Mouse (Mus musculus) olfactory bulb, adult 2 months (tissue): Measurements from ENCODE around the gene Wnk4. TPM values are rescaled to one million over a fixed set of nuclear protein-coding genes. Genes with fewer than 3 reads are reported as not detected.

ENCODE experiments used
- H3K27ac ChIP-seq: fragments of 200-500 bp; 2 replicates; pipeline ENCODE4 v1.5.1; 2012; ENCODE audit warnings: low read depth, low read length; ENCODE audit not compliant: insufficient read depth
- H3K4me1 ChIP-seq: fragments of 200-500 bp; 2 replicates; pipeline ENCODE4 v1.6.1; 2012; ENCODE audit warnings: low read length; ENCODE audit not compliant: control insufficient read depth, insufficient read depth
- H3K4me3 ChIP-seq: fragments of 200-500 bp; 2 replicates; pipeline ENCODE4 v1.5.1; 2012; ENCODE audit warnings: mild to moderate bottlenecking, low read depth, low read length, moderate library complexity; ENCODE audit not compliant: insufficient read depth
- CTCF ChIP-seq: fragments of 200-500 bp; IDR thresholded peaks from 2 replicates; pipeline ENCODE4 v1.5.1; 2012; ENCODE audit warnings: low read depth, mild to moderate bottlenecking, low read length, moderate library complexity; ENCODE audit not compliant: insufficient read depth
- POLR2A ChIP-seq: fragments of 200-500 bp; IDR thresholded peaks from 2 replicates; pipeline ENCODE4 v1.6.1; 2012; ENCODE audit warnings: mild to moderate bottlenecking, low read depth, low read length, moderate library complexity; ENCODE audit not compliant: insufficient read depth
- WGBS: fragments of 180-500 bp; shearing (Covaris S2); methylation state at CpG from one replicate; pipeline ENCODE4 v1.1.7; 2018; 5-methylcytosine and 5-hydroxymethylcytosine counted together
- polyA plus RNA-seq: library from polyadenylated mRNA; stranded (reverse); fragments of >200 nt; gene quantifications from 2 replicates; pipeline ENCODE4 v1.2.4, GENCODE M21; 2012; ENCODE audit warnings: low replicate concordance; ENCODE audit not compliant: missing spikeins, insufficient read depth, insufficient read length

The Wnk4 gene
- polyA plus RNA-seq, 1 experiment = not detected

DNA sequence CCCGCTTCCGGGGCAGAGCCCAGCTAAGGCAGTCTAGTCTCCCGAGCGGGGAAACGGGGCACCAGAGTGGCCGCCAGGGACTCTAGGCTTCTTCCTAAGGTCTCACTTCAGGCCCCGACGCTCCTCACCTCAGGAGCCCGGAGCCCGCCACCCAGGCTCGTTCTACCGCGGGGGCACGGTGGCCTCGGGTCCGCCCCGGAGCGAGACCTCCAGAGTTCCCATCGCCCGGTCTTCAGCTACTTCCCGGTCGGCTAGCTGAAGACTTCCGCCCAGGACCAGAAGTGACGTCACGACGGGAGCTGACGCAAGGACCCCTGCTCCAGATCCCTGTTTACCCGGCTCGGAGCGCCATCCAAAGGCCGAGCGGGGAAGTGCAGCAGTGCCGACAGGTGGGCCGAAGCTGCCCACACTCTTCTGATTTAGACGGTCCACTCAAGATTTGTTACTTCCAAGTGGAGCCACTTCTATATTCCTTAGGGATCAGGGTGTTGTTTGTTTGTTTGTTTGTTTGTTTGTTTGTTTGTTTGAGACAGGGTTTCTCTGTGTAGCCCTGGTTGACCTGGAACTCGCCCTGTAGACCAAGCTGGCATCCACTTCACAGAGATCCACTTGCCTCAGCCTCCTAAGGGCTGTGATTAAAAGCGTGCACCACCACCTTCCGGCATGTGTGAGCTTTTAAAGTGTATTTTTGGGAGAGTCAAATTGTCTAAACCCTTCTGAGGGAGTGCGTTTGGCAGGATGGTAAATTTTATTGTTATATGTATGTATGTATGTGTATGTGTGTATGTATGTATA, 41.8 kb downstream of the Wnk4 start, which contains the start of gene Becn1:
TSS of gene Becn1 (minus strand) at position 283 of the 795 bp plus-strand sequence.
- Histone ChIP-seq H3K27ac (no peak within 1 kb of the TSS), H3K4me3 (peak within 1 kb of the TSS; percentile 72), H3K4me1 (peaks cover 5% of the 10 kb centered on the region; the same call in 1 of the 2 replicates)
- 5% methylated on average over 39 of the region's 39 CpGs for WGBS
- peak; percentile 87 for TF ChIP-seq CTCF
- peak; percentile 70 for TF ChIP-seq POLR2A

DNA sequence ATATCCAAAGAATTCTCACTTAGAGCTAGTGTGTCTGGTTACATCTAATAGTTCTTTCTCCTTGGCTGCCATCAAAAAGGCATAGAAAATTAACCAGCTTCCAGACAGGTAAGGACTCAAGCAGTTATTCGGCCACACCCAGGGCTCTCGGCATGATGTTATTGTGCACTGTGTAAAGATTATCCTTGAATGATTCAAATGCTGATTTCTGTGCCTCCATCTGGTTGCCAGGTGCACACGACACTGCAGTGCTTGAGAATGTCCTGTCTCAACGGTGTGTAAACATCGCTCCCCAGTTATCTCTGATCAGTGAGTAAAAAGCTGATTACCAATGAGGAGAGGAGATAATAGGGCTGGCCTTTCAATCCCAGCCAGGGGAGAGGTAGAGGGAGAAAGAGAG, 47.4 kb downstream of the Wnk4 start:
- WGBS = 46% methylated on average over 5 of the region's 5 CpGs

DNA sequence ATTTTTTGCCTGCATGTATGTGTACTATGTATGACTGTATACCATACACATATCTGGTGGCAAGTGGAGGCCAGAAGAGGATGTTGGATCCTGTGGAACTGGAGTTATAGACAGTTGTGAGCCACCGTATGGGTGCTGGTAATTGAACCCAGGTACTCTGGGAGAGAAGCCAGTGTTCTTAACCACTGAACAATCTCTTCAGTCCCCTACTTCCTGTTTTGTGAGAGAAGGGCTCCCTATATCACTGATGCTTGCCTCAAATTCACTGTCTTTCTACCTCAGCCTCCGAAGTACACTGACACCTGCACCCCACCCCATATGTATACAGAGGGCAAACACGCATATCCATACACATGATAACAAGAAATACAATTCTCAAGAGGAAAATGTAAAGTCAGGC, 50.7 kb downstream of the Wnk4 start:
- no peak overlapping the region for H3K27ac ChIP-seq
- 89% methylated on average over 3 of the region's 3 CpGs for WGBS
- TF ChIP-seq POLR2A = no peak
- TF ChIP-seq CTCF = no peak
- H3K4me1 ChIP-seq = no peaks in the 10 kb centered on the region
- H3K4me3 ChIP-seq = no peak overlapping the region

More for the DNA sequence above, 47.4 kb downstream of the Wnk4 start:
- TF ChIP-seq POLR2A (no peak), CTCF (no peak)
- Histone ChIP-seq H3K27ac (no peak overlapping the region), H3K4me3 (no peak overlapping the region), H3K4me1 (no peaks in the 10 kb centered on the region)

GRCm38 (mm10) chr11:101312150-101312549, 51.8 kb downstream of the Wnk4 start:
- no peak for TF ChIP-seq CTCF
- no peak for TF ChIP-seq POLR2A
- WGBS = 63% methylated on average over 3 of the region's 3 CpGs
- Histone ChIP-seq H3K4me3 (no peak overlapping the region), H3K4me1 (peaks cover 2% of the 10 kb centered on the region; the same call in 1 of the 2 replicates), H3K27ac (no peak overlapping the region)

DNA sequence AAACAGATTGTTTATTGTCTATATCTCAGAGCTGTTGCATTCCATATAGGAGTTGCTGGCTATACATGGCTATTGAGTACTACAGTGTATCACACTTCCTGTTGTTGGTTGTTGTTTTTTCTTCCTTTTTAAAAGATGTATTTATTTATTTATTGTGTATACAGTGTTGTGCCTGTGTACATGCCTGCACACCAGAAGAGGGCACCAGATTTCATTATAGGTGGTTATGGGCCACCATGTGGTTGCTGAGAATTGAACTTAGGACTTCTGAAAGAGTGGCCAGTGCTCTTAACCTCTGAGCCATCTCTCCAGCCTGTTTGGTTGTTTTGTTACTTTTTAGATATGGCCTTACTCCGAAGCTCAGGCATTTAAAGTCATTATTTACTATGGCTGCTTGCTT, 54.2 kb downstream of the Wnk4 start:
- TF ChIP-seq CTCF (no peak), POLR2A (no peak)
- Histone ChIP-seq H3K4me1 (peaks cover 2% of the 10 kb centered on the region; the same call in 1 of the 2 replicates), H3K4me3 (no peak overlapping the region), H3K27ac (no peak overlapping the region)
- 94% methylated on average over 1 of the region's 1 CpGs for WGBS

DNA sequence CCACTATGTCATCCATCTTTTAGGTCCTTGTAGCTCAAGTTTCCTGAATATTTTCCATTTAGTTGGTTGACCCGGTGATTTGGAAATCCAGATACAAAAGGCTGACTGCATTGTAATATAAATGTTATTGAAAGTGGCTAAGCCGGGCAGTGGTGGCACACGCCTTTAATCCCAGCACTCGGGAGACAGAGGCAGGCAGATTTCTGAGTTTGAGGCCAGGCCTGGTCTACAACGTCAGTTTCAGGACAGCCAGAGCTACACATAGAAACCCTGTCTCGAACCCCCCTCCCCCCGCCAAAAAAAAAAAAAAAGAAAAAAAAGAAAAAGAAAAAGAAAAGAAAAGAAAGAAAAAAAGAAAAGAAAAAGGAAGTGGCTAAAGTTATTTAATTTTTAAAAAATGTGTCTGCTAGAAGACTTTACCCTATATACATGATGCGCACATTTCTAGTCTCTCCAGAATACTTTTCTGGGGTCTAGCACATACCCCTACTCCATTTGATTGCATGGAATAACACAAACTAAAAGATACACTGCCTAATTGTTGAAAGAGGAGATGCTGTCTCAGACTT, 54.8 kb downstream of the Wnk4 start:
- WGBS = 84% methylated on average over 8 of the region's 8 CpGs
- peak overlapping the region; percentile 77; the same call in 1 of the 2 replicates for H3K27ac ChIP-seq
- peaks cover 2% of the 10 kb centered on the region; the same call in 1 of the 2 replicates for H3K4me1 ChIP-seq
- H3K4me3 ChIP-seq = peak overlapping the region; percentile 80; the same call in 1 of the 2 replicates
- TF ChIP-seq CTCF (no peak), POLR2A (no peak)

DNA sequence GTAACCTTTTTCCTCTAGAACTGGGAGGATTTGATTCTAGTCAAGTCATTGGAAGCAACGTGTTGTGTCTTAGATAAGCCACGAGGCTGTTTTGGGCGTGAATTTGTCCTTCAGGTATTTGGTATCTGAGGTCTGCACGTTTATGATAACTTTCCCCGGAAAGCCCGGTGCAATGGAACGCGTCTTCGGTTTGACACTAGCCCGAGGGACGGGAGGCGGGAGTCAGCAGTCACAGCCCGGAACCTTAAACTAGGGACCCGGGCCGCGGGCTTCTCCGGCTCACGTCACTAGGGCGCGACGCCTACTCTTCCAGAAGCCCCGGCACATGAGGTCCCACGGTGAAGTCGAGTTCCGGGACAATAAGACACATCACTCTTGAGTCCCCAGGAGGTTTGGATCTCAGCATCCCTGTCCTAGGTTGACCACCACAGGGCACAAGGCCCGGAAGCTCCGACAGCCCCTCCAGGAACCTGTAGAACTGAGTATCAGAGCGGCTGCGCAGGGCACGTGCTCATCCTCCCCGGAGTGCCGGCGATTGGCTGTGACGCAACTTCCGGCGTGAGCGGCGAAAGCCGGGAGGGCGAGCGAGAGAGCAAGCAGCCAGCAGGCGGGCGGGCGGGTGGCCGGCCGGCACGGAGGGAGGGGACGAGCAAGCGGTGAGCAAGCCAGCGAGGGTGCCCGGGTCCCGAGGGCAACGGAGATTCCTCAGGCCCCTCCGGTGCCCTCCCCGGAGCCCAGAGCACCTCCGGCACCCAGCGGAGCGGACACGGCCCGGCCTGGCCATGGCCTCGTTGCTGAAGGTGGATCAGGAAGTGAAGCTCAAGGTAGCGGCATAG, 55.5 kb downstream of the Wnk4 start, which contains the start of gene Psme3:
TSS of gene Psme3 (plus strand) at position 549 of the 836 bp plus-strand sequence.
- Histone ChIP-seq H3K27ac (peak within 1 kb of the TSS; percentile 77), H3K4me1 (peaks cover 2% of the 10 kb centered on the region; the same call in 1 of the 2 replicates), H3K4me3 (peak within 1 kb of the TSS; percentile 80)
- 0 out of 2 replicates have a peak, but pooled peaks have one; percentile 5 for TF ChIP-seq CTCF
- peak; percentile 36; the same call in 1 of the 2 replicates for TF ChIP-seq POLR2A
- WGBS = under 1% methylated on average over 62 of the region's 62 CpGs

DNA sequence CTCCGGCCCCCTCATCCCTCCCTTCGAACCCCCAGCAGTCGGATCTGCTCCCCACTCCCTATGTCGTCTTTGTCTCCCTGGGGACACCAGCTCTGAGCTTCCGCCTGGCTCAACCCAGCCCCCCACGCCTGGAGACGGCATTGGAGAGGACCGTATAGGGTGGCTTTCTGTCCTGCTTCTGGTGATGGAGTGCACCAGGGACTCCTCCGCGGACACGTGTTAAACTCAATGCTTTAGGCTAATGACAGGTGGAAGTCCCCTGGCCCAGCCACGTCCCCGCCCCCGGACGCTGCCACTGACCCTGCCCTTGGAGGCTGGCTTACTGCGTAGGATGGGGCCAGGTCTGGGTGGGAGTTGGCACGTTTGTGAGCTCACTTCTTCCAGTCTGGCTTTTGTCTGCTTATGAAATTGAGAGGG, 56.1 kb downstream of the Wnk4 start:
- WGBS = under 1% methylated on average over 17 of the region's 17 CpGs
- Histone ChIP-seq H3K27ac (no peak overlapping the region), H3K4me3 (peak overlapping the region; percentile 80), H3K4me1 (peaks cover 2% of the 10 kb centered on the region; the same call in 1 of the 2 replicates)
- TF ChIP-seq CTCF = no peak
- no peak for TF ChIP-seq POLR2A

DNA sequence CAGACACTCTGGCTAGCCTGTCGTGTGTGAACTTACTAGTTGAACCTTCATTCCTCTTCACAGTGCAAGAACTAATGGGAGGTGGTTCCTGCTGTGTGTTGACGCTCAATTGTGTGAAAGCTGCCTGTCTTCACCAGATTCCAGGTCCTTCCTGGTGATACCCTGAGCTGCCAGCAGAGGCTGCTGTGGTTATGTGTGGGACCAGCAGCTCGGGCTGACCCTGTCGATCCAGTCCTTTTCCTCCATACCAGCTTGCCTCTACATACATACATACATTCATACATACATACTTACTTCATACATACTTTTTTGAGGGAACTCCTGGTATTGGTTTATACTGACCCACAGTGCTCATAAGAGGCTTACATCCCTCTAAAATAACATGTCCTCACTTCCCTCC, 63.2 kb downstream of the Wnk4 start:
- no peaks in the 10 kb centered on the region for H3K4me1 ChIP-seq

More for the DNA sequence above, 63.2 kb downstream of the Wnk4 start:
- Histone ChIP-seq H3K27ac (no peak overlapping the region), H3K4me3 (no peak overlapping the region)
- WGBS = 3% methylated on average over 4 of the region's 4 CpGs
- TF ChIP-seq POLR2A (no peak), CTCF (peak; percentile 84)
